Mouse (Mus musculus) brain, embryonic 14.5 days (tissue): ENCODE measurements around the gene Mipep.

ENCODE experiments used
- CTCF ChIP-seq: fragments of 200-500 bp; IDR thresholded peaks from 2 replicates; pipeline ENCODE4 v1.5.1; 2012; ENCODE audit warnings: inconsistent platforms, mild to moderate bottlenecking, moderate library complexity, borderline replicate concordance; ENCODE audit not compliant: insufficient read depth, insufficient read length; ENCODE audit errors: extremely low read depth
- POLR2A ChIP-seq: fragments of 200-500 bp; IDR thresholded peaks from 2 replicates; pipeline ENCODE4 v1.6.1; 2012; ENCODE audit warnings: mild to moderate bottlenecking, inconsistent platforms, borderline replicate concordance; ENCODE audit not compliant: poor library complexity, insufficient read depth, insufficient read length, severe bottlenecking; ENCODE audit errors: extremely low read depth

- TF ChIP-seq CTCF (no peak), POLR2A (no peak)
Measured at GRCm38 (mm10) chr14:60866399-60866798, 82.0 kb downstream of the Mipep start.
